Mouse (Mus musculus) fibroblast of lung, adult 2 months (primary cell): Measurements from ENCODE around the gene 1700028J19Rik.

Source experiments
- DNase-seq: peaks from one replicate; pipeline ENCODE4 v3.0.0-alpha.2; 2011; ENCODE audit warnings: low read depth

The 1700028J19Rik gene

GRCm38 (mm10) chr7:44246055-44246983 lies at the start of gene 1700028J19Rik, which contains the start of gene 2410002F23Rik:
TSS of gene 1700028J19Rik (minus strand) at chr7:44246695.
TSS of gene 2410002F23Rik (plus strand) at chr7:44246722.
- DNase-seq: peak; percentile 73

- no peak for DNase-seq
Measured at GRCm38 (mm10) chr7:44291418-44291817, 44.9 kb upstream of the 1700028J19Rik start.

GRCm38 (mm10) chr7:44290986-44291385 lies 44.5 kb upstream of the 1700028J19Rik start:
- no peak for DNase-seq

- no peak for DNase-seq
Measured at GRCm38 (mm10) chr7:44287760-44288159, 41.3 kb upstream of the 1700028J19Rik start.

- DNase-seq: no peak
Measured at GRCm38 (mm10) chr7:44281586-44281985, 35.1 kb upstream of the 1700028J19Rik start.

- no peak for DNase-seq
Measured at GRCm38 (mm10) chr7:44280959-44281358, 34.5 kb upstream of the 1700028J19Rik start.

- no peak for DNase-seq
Measured at GRCm38 (mm10) chr7:44277250-44277622, 30.7 kb upstream of the 1700028J19Rik start.

GRCm38 (mm10) chr7:44276461-44277249 lies 30.2 kb upstream of the 1700028J19Rik start:
- DNase-seq: no peak

GRCm38 (mm10) chr7:44275546-44275945 lies 29.1 kb upstream of the 1700028J19Rik start:
- DNase-seq: no peak

GRCm38 (mm10) chr7:44274096-44274495 lies 27.6 kb upstream of the 1700028J19Rik start:
- DNase-seq: no peak

GRCm38 (mm10) chr7:44273446-44273845 lies 27.0 kb upstream of the 1700028J19Rik start:
- no peak for DNase-seq

GRCm38 (mm10) chr7:44272546-44272945 lies 26.1 kb upstream of the 1700028J19Rik start:
- no peak for DNase-seq

- DNase-seq: no peak
Measured at GRCm38 (mm10) chr7:44271309-44271708, 24.8 kb upstream of the 1700028J19Rik start.

- DNase-seq: no peak
Measured at GRCm38 (mm10) chr7:44269397-44269796, 22.9 kb upstream of the 1700028J19Rik start.

GRCm38 (mm10) chr7:44268117-44268516 lies 21.6 kb upstream of the 1700028J19Rik start:
- DNase-seq: no peak

- DNase-seq: peak; percentile 79
Measured at GRCm38 (mm10) chr7:44262791-44263643, 16.5 kb upstream of the 1700028J19Rik start.

GRCm38 (mm10) chr7:44261147-44261546 lies 14.7 kb upstream of the 1700028J19Rik start, which contains the start of gene Gm15517:
TSS of gene Gm15517 (plus strand) at chr7:44261447.
- no peak for DNase-seq

GRCm38 (mm10) chr7:44260410-44260809 lies 13.9 kb upstream of the 1700028J19Rik start:
- no peak for DNase-seq

GRCm38 (mm10) chr7:44257278-44257677 lies 10.8 kb upstream of the 1700028J19Rik start, which contains the start of gene Acp4:
TSS of gene Acp4 (minus strand) at chr7:44257378.
- DNase-seq: no peak

- no peak for DNase-seq
Measured at GRCm38 (mm10) chr7:44254930-44255329, 8.4 kb upstream of the 1700028J19Rik start.

- DNase-seq: no peak
Measured at GRCm38 (mm10) chr7:44253023-44253616, 6.6 kb upstream of the 1700028J19Rik start.
